Mouse (Mus musculus): ENCODE results near the gene Slc8a3.
"Not testable (repeated sequence)": the region's sequence is repeated elsewhere in the genome, so short reads cannot be mapped to it uniquely, and the experiment has no call there.

The Slc8a3 gene

GRCm38 (mm10) chr12:81332875-81333421 lies at the start of gene Slc8a3:
Gene Slc8a3, minus strand, starts transcription at chr12:81333180.
- POLR2A ChIA-PET = interaction anchor here in 3 of 4 experiments (0.6 to 1.7 kb wide), 5 partner anchors 51 to 387 kb away, joined by 3 to 5 read pairs (median 4); partner anchors contain the start of genes Gm20498 (in 1 of the 3), Srsf5 (in 1 of the 3) and Synj2bp (in 1 of the 3)
- CTCF ChIA-PET = interaction anchor here in 2 of 4 experiments (0.6 to 1.2 kb wide), 2 partner anchors 455 to 812 kb away, joined by 3 to 15 read pairs; no protein-coding TSS in a partner anchor

GRCm38 (mm10) chr12:81379364-81379763 lies 46.4 kb upstream of the Slc8a3 start, which contains the start of gene Gm4787:
Gene Gm4787, minus strand, starts transcription at chr12:81379464.
- CTCF ChIA-PET, POLR2A ChIA-PET: not testable (repeated sequence)

- ChIA-PET POLR2A (interaction anchor here in 2 of 4 experiments (1.3 to 1.7 kb wide), 3 partner anchors 52 to 388 kb away, joined by 3 to 5 read pairs (median 4); partner anchors contain the start of genes Gm20498 (in 1 of the 2), Srsf5 (in 1 of the 2) and Synj2bp (in 1 of the 2)), CTCF (no interaction called here)
Measured at GRCm38 (mm10) chr12:81333841-81334240, 861 bp upstream of the Slc8a3 start.

GRCm38 (mm10) chr12:81331937-81332874 lies 774 bp downstream of the Slc8a3 start:
- ChIA-PET CTCF (interaction anchor here (0.6 to 1.2 kb wide), 7 partner anchors 59 to 1112 kb away, joined by 3 to 9 read pairs (median 4); no protein-coding TSS in a partner anchor), POLR2A (interaction anchor here (0.6 to 1.7 kb wide), 11 partner anchors 10 to 1073 kb away, joined by 3 to 7 read pairs (median 4); partner anchors contain the start of genes Gm20498 (in 1 of the 4), Med6 (in 1 of the 4), Srsf5 (in 1 of the 4) and Synj2bp (in 1 of the 4))

GRCm38 (mm10) chr12:81331046-81331638 lies 1.8 kb downstream of the Slc8a3 start:
- POLR2A ChIA-PET = interaction anchor here in 3 of 4 experiments (0.8 to 1.2 kb wide), 5 partner anchors 9 to 379 kb away, joined by 3 to 4 read pairs (median 3); partner anchors contain the start of gene Med6 (in 1 of the 3)
- CTCF ChIA-PET = interaction anchor here in 1 of 4 experiments (0.6 kb wide), 1 partner anchor 60 kb away, joined by 3 read pairs; no protein-coding TSS in a partner anchor

GRCm38 (mm10) chr12:81324991-81325390 lies 8.0 kb downstream of the Slc8a3 start:
- POLR2A ChIA-PET = no interaction called here
- CTCF ChIA-PET = no interaction called here

- ChIA-PET POLR2A (no interaction called here), CTCF (interaction anchor here in 1 of 4 experiments (0.6 kb wide), 1 partner anchor 436 kb away, joined by 3 read pairs; no protein-coding TSS in a partner anchor)
Measured at GRCm38 (mm10) chr12:81324116-81324515, 8.9 kb downstream of the Slc8a3 start.

DNA sequence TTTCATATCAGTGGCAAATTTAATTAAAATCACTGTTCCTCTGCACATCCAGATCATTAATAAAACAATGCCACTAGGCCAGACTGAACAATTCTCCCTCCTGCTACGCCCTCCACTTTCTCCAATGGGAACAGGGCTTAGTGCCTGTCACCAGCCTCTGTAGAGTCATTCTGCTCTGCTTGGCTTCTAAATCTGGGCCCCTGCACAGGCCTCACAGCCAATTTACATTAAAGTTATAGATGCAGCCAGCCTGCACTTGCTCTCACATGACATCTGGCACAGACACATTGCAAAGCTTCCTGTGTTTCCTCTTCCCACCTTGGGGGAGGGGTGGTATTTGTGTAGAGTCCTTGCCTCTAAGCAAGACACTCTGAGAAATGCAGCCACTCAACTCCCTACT lies 12.0 kb downstream of the Slc8a3 start:
- ChIA-PET POLR2A (no interaction called here), CTCF (no interaction called here)

GRCm38 (mm10) chr12:81317811-81318210 lies 15.2 kb downstream of the Slc8a3 start:
- CTCF ChIA-PET = no interaction called here
- POLR2A ChIA-PET = interaction anchor here in 1 of 4 experiments (1.1 kb wide), 1 partner anchor 335 kb away, joined by 3 read pairs; no protein-coding TSS in a partner anchor

DNA sequence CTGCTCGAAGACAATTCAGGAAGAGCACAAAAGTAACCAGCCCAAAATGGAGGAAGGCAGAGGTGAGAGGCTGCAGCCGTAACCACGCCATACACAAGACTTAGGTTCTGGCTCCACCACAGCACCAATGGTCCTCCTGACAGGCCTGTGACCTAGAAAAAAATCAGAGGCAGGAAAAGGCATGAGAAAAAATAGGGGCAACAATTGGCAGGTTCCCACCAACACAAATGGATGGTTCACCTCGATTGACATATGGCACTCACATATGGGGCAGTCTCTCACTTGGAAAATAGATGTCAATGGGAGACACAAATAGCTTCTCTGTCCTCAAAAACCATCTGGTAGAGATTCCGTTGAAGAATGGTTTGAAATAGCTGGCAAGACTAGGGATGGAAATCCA lies 17.0 kb downstream of the Slc8a3 start:
- CTCF ChIA-PET = no interaction called here
- POLR2A ChIA-PET = no interaction called here

DNA sequence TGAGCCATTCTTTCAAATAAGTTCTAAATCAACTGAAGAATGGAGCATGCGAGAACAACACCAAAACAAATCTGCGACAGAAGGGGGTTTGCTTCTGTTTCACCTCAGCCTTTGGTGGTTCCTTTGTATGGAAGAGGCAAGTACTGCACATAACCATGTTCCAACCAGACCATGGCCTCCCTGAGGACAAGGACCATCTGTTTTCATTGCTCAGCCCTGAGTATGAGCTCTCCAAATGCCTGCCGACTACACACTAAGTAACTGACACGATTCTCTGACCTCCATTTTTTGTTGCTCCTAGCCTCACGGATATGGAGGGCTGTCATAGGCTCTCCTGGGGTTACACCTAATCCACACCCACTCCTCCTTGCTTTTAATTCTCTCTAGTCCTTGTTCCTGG lies 29.4 kb downstream of the Slc8a3 start:
- CTCF ChIA-PET = no interaction called here
- POLR2A ChIA-PET = interaction anchor here in 1 of 4 experiments (0.5 kb wide), 1 partner anchor 79 kb away, joined by 3 read pairs; no protein-coding TSS in a partner anchor

DNA sequence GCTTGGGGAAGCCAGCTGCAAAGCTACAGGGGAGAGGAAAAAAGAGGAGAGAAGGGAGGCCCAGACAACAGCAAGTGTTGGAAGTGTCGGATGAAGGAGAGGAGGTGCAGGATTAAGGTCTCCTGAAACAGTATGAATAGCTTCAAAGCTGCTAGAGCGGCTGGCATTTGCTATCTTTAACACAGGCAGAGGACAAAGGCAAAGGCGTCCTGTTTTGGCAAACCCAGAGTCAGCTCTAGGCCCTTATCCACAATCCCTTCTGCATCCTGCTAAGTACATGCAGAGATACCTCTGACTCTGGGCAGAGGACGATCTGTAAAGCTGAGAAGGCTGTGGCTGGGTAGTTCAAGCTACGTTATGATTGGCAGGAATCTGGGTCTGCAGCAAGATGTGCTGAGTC lies 38.4 kb downstream of the Slc8a3 start:
- ChIA-PET POLR2A (interaction anchor here in 1 of 4 experiments (1.8 kb wide), 1 partner anchor 11 kb away, joined by 4 read pairs; no protein-coding TSS in a partner anchor), CTCF (no interaction called here)

GRCm38 (mm10) chr12:81278031-81278430 lies 54.9 kb downstream of the Slc8a3 start:
- CTCF ChIA-PET = no interaction called here
- POLR2A ChIA-PET = no interaction called here

GRCm38 (mm10) chr12:81274616-81275015 lies 58.4 kb downstream of the Slc8a3 start:
- ChIA-PET CTCF (no interaction called here), POLR2A (no interaction called here)

GRCm38 (mm10) chr12:81273333-81273732 lies 59.6 kb downstream of the Slc8a3 start:
- ChIA-PET CTCF (interaction anchor here in 1 of 4 experiments (0.6 kb wide), 1 partner anchor 58 kb away, joined by 5 read pairs; no protein-coding TSS in a partner anchor), POLR2A (no interaction called here)

- ChIA-PET POLR2A (interaction anchor here in 1 of 4 experiments (0.5 kb wide), 1 partner anchor 101 kb away, joined by 3 read pairs; no protein-coding TSS in a partner anchor), CTCF (interaction anchor here in 1 of 4 experiments (0.6 kb wide), 1 partner anchor 351 kb away, joined by 3 read pairs; no protein-coding TSS in a partner anchor)
Measured at GRCm38 (mm10) chr12:81269246-81269645, 63.7 kb downstream of the Slc8a3 start.

DNA sequence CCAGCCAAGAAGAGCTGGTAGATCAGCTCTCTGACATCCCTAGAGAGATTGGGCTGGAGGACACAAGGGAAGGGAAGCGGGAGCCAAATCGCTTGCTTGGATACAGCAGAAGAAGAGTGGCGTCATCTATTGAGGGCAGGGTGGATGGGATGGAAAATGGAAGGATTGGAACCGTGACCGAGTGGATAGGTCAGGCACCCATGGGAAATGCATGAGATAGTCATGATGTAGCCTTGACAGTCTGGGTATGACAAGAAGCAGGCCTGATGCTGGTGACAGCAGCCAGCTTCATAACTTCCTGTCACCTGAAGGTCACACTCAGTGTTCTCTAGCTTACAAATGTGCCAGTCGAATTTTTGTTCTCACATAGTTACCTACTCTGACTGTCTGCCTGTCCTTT lies 70.2 kb downstream of the Slc8a3 start:
- POLR2A ChIA-PET = interaction anchor here in 2 of 4 experiments (0.7 to 1.4 kb wide), 3 partner anchors 317 to 702 kb away, joined by 3 to 5 read pairs (median 3); partner anchors contain the start of gene Srsf5 (in 1 of the 2)
- CTCF ChIA-PET = no interaction called here

DNA sequence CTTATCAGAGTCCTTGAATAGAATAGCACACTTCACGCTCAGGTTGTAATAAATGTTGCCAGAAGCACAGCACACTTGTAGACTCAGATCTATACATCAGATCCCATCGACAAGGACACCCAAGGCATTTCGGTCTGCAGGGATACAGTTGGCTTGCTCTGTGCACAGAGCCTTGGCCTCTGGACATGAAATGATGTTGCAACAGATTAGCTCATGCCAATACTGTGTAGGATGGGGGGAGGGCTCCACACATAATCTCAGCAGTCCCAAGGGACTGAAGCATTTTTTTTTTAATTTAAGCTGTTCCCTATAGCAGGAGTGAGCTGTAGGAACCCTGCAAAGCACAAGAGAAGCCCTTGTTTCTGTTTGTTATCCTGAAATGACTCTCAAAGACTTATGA lies 74.8 kb downstream of the Slc8a3 start:
- ChIA-PET POLR2A (no interaction called here), CTCF (interaction anchor here in 1 of 4 experiments (1.2 kb wide), 1 partner anchor 76 kb away, joined by 3 read pairs; no protein-coding TSS in a partner anchor)

DNA sequence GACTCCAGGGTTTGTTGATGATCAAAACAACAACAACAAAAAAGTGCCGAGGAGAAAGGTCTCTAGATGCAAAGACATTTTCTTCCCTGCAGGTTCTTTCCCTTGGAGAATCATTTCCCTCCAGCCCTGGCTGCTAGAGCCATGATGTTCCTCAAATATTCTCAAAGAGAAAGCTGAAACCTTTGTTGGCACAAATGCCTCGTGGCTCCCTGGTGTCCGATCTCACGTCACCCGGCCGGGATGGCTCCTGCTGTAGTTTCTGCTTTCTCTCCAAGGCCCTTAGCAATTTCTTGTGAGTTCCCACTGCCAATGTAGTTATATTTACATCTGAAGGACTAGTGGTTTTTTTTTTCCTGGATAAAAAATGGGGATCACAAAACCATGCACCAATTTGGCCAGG lies 87.6 kb downstream of the Slc8a3 start:
- POLR2A ChIA-PET = no interaction called here
- CTCF ChIA-PET = interaction anchor here in 1 of 4 experiments (0.6 kb wide), 1 partner anchor 308 kb away, joined by 3 read pairs; no protein-coding TSS in a partner anchor

All from embryonic stem cell, embryonic (primary cell).